Mouse (Mus musculus) heart, embryonic 15.5 days (tissue): ENCODE measurements around the gene Cnot8. TPM values are rescaled to one million over a fixed set of nuclear protein-coding genes. Genes with fewer than 3 reads are reported as not detected.

Experiments
- polyA plus RNA-seq: library from polyadenylated mRNA; unstranded; fragments of >200 nt; fragmentation: Nextera tagmentation; extraction: Ambion mirVana; gene quantifications from 2 replicates; pipeline ENCODE4 v1.2.1, GENCODE M21; 2015

The Cnot8 gene
- polyA plus RNA-seq, 1 experiment from 2014 or later: 67.6 TPM

Other genes starting within 250 kb of the Cnot8 start
- 11.3 and 15.7 TPM in 2 replicates for gene Larp1, start 95.1 kb upstream of the Cnot8 start, polyA plus RNA-seq
- not detected in 2 replicates for gene Gm12248, start 11.0 kb upstream of the Cnot8 start, polyA plus RNA-seq
- gene Gemin5, start 64.4 kb downstream of the Cnot8 start, polyA plus RNA-seq: 9.6 and 13.3 TPM in 2 replicates
- gene Mrpl22, start 67.5 kb downstream of the Cnot8 start, polyA plus RNA-seq: 99.6 and 102 TPM in 2 replicates
- gene Igtp, start 95.4 kb downstream of the Cnot8 start, polyA plus RNA-seq: 6.4 and 10.1 TPM in 2 replicates
- 4.2 and 5.7 TPM in 2 replicates for gene Irgm2, start 95.5 kb downstream of the Cnot8 start, polyA plus RNA-seq
- not detected in 2 replicates for gene 4930438A08Rik, start 170.6 kb downstream of the Cnot8 start, polyA plus RNA-seq
- 12.1 and 15.9 TPM in 2 replicates for gene Zfp692, start 202.9 kb downstream of the Cnot8 start, polyA plus RNA-seq
- gene Zfp672, start 226.2 kb downstream of the Cnot8 start, polyA plus RNA-seq: 31.6 and 33.1 TPM in 2 replicates
- 27.6 and 29.9 TPM in 2 replicates for gene Sh3bp5l, start 226.6 kb downstream of the Cnot8 start, polyA plus RNA-seq